Mouse (Mus musculus) cerebellum, adult 9-11 months (tissue): Measurements from ENCODE around the gene Snap91.

Experiments used
- DNase-seq: peaks from one replicate; pipeline ENCODE4 v3.0.0; 2022

The Snap91 gene

DNA sequence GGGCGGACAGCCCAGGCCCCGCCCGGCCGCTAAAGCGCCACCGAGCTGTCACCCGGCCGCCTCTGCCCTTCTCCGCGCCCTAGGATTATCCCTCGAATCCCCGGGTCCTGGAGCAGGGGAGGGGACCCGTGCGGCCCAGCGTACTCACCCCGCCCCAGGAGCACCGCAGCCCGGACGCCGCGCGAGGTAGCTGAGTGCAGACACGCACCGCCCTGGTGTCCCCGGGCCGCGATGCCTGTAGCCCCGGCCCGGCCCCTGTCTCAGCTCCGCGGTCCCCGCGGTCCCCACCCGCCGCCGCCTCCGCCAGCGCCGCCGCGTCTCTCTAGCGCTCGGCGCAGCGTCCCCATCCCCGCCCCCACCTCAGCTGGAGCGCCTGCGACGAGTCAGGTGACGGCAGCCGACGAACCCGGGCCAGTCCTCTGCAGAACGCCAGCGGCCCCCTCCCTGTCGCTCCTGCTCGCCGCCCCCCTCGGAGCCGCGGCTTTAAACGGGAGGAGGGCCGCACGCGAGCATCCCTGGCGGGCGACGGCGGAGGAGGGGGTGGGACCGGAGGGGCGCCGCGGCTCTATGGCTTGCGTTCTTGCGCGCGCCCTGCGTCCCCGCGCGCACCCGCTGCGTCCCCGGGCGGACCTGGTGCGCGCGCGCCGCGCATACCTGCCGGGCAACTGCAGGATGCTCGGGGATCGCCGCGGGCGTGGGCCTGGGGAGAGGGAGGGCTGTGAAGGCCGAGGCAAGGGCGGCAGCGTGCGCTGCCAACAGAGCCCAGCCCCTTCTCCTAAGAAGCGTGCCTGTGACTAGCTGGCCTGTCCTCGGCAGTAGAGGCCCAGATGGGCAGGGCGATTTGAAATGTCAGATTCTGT lies at the start of gene Snap91:
Gene Snap91, minus strand, starts transcription at position 542 of the 860 bp plus-strand sequence.
- peak; percentile 91 for DNase-seq

- no peak for DNase-seq
Measured at GRCm38 (mm10) chr9:86926519-86926918, 46.1 kb upstream of the Snap91 start.

GRCm38 (mm10) chr9:86925688-86926087 lies 45.2 kb upstream of the Snap91 start:
- no peak for DNase-seq

GRCm38 (mm10) chr9:86922430-86922829 lies 42.0 kb upstream of the Snap91 start:
- DNase-seq, result no peak

DNA sequence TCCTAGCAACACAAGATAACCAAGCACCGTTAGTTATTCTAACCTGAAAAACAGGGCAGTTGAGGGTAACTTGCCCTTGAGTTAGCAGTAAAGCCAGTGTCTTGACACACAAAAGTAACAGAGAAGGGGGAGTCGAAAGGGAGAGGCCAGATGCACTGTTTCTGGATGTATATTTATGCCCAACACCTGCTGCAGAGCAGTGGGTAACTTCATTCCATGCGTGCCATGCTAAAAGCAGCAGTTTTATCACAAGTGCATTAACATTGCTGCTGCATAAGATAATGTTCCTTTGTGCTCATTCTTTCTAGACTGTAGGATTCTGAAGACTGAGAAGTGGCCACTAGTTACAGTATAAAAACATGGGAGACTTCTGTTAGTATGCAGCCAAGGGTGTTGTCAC lies 36.1 kb upstream of the Snap91 start:
- no peak for DNase-seq

- no peak for DNase-seq
Measured at GRCm38 (mm10) chr9:86899502-86900199, 19.2 kb upstream of the Snap91 start.

GRCm38 (mm10) chr9:86879216-86880112 lies 990 bp downstream of the Snap91 start:
- peak; percentile 78 for DNase-seq

- peak; percentile 28 for DNase-seq
Measured at GRCm38 (mm10) chr9:86878716-86879115, 1.7 kb downstream of the Snap91 start.

DNA sequence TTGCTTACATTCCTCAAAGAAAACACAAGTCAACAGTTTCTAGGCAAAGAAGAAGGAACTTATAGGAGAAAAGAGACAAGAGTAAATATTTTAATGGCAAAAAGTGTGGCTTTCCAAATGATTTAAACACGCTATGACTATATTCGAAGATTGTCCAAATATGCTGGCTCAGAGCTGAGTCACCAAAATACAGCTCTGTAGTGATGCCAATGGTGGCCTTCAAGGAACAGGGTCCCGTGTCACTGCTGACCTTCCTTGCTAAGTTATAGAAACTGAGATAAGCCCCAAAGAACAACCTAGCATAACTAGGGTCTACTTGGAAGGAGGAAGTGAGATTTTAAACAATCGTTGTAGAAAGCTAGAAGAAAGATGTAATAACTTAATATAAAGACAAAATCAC lies 6.8 kb downstream of the Snap91 start:
- no peak for DNase-seq

DNA sequence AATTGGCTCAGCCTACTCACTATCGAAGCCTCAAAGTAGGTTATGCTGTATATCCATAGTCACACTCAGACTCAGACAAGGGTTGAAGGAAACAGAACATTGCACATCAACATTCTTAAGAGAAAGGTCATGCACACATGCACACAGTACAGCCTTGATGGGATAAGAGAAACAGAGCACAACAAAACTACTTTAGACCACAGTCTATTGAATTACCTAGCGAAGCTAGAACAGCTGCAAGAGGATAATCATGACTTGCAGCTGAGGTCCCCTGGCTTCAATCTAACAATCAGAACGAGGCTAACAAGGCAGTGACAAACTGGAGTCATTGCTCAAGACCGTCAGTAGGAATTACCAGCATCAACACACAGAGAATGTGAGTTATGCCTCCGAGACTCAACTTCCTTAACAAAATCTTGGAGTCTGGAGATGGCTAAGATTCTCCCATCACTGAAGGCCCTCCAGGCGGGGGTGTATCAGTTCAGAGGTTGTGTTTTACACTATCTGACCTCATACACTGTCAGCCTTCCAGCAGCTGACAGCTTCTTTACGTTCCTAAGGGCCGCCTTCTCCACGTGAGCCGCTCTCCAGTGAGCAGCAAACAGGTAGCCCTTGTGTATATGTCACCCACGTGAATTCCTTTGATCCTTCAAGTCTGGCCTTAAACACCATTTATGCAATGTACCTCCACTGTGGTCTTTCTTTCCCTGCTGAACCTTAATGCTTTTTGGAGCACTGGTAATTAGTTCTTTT lies 10.7 kb downstream of the Snap91 start:
- DNase-seq, result no peak

- DNase-seq, result no peak
Measured at GRCm38 (mm10) chr9:86858101-86858500, 22.4 kb downstream of the Snap91 start.

DNA sequence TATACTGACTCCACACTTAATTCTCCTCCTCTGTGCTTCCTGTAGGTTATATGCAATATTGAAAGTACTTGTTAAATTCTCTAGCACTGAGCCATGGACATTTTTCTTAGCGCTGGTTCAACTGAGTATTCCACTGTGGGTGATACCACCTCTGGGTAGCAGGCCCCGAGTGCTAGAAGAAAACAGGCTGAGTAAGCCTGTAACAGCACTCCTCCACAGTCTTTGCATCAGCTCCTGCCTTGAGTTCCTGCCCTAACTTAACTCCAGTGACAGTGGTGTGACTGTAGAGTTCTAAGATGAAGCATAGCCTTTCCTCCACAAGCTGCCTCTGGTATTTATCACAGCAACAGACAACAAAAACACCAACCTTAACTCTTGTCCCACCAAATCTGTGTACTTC lies 22.8 kb downstream of the Snap91 start:
- no peak for DNase-seq

- DNase-seq, result no peak
Measured at GRCm38 (mm10) chr9:86852861-86853260, 27.6 kb downstream of the Snap91 start.

DNA sequence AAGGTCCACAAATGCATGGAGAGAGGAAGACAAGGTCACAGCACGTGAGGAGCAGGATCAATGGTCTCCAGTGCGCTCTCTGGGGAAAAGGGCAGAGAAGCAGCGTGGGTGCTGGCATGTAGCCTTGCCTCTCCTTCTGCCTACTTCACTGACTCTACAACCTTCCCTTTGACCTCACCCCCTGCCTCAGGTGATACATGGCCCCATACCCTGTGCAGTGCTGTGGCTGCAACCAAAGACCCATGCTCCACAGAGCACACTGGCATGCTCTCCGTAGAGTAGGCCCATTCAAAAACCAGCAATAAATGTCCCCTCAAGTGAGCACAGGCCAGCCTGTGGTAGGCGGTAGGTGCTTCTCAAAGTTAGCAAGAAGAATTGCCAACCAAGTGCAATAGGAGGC lies 28.8 kb downstream of the Snap91 start:
- DNase-seq, result no peak

- DNase-seq, result peak; percentile 35
Measured at GRCm38 (mm10) chr9:86850452-86851207, 29.8 kb downstream of the Snap91 start.

GRCm38 (mm10) chr9:86843747-86844353 lies 36.6 kb downstream of the Snap91 start:
- no peak for DNase-seq

GRCm38 (mm10) chr9:86829792-86830191 lies 50.7 kb downstream of the Snap91 start:
- DNase-seq, result no peak

- DNase-seq, result no peak
Measured at GRCm38 (mm10) chr9:86829034-86829433, 51.4 kb downstream of the Snap91 start.

DNA sequence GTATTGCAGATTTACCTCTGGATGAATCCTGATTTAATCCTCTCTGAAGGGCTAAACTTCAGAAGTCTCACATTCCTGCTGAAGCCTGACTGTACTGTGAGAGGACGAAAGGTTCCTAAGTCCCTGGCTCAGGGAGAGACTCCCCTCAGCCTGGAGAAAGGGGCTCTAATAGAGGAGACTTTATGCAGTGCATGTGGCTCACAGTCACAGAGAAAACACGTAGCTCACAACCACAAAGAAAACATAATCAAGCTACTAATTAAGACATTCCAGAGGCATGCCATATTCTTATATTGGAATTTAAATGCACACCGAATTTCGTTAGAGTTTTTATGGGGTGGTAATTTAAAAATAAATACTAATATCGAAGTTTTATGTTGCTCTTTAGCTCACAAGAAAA lies 61.1 kb downstream of the Snap91 start:
- no peak for DNase-seq

- no peak for DNase-seq
Measured at GRCm38 (mm10) chr9:86817673-86818072, 62.8 kb downstream of the Snap91 start.

DNA sequence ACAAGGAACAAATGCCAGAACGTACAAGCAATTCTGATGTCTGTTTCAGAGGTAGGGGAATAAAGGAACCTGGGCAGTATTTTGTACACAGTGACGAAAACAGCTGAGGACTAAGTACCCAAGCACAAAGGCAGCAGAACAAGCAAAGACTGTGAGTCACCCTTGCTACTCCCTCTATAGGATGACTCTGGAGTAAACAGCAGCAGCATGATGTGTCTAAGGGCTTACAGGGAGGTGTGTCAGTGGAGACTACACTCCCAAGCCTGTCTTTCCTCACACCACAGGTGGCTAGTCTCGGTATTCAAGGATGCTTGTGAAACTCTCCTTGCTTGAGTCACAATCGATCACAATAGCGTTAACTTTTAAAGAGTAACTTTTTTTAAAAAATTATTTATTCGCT lies 66.1 kb downstream of the Snap91 start:
- DNase-seq, result no peak
